Mouse (Mus musculus) small intestine, adult 2 months (tissue): Measurements from ENCODE around the gene Rabgap1. TPM values are rescaled to one million over a fixed set of nuclear protein-coding genes. Genes with fewer than 3 reads are reported as not detected.

Source experiments
- H3K27ac ChIP-seq: fragments of 200-500 bp; 2 replicates; pipeline ENCODE4 v1.5.1; 2012; ENCODE audit warnings: low read depth, low read length, control low read depth, inconsistent platforms; ENCODE audit not compliant: insufficient read depth
- H3K27me3 ChIP-seq: fragments of 200-500 bp; 2 replicates; pipeline ENCODE4 v1.6.1; 2012; ENCODE audit warnings: mild to moderate bottlenecking, moderate library complexity, low read length, inconsistent platforms; ENCODE audit not compliant: control insufficient read depth, insufficient read depth
- H3K36me3 ChIP-seq: fragments of 200-500 bp; 2 replicates; pipeline ENCODE4 v1.6.1; 2012; ENCODE audit warnings: mild to moderate bottlenecking, low read length, control low read depth, inconsistent platforms; ENCODE audit not compliant: control insufficient read depth, insufficient read depth
- H3K4me1 ChIP-seq: fragments of 200-500 bp; 2 replicates; pipeline ENCODE4 v1.6.1; 2012; ENCODE audit warnings: low read length, inconsistent platforms, mixed read lengths; ENCODE audit not compliant: control insufficient read depth, insufficient read depth, insufficient read length
- H3K4me3 ChIP-seq: fragments of 200-500 bp; 2 replicates; pipeline ENCODE4 v1.5.1; 2012; ENCODE audit warnings: low read depth, mild to moderate bottlenecking, control low read depth, inconsistent platforms, low read length, moderate library complexity
- CTCF ChIP-seq: fragments of 200-500 bp; IDR thresholded peaks from 2 replicates; pipeline ENCODE4 v1.5.1; 2012; ENCODE audit warnings: low read depth, mild to moderate bottlenecking, control low read depth, inconsistent platforms, low read length, moderate library complexity, mixed read lengths; ENCODE audit not compliant: insufficient replicate concordance, insufficient read length; ENCODE audit errors: extremely low read depth
- POLR2A ChIP-seq: fragments of 200-500 bp; IDR thresholded peaks from 2 replicates; pipeline ENCODE4 v1.6.1; 2012; ENCODE audit warnings: low read depth, mild to moderate bottlenecking, control low read depth, inconsistent platforms, low read length, moderate library complexity
- WGBS: fragments of 180-500 bp; shearing (Covaris S2); methylation state at CpG from one replicate; pipeline ENCODE4 v1.1.7; 2018; 5-methylcytosine and 5-hydroxymethylcytosine counted together
- polyA plus RNA-seq: library from polyadenylated mRNA; depleted of rRNA; stranded (reverse); fragments of >200 nt; gene quantifications from 2 replicates; pipeline ENCODE4 v1.2.3, GENCODE M21; 2012

Rabgap1 gene
- polyA plus RNA-seq, 1 experiment, result 2.4 TPM

- 62% methylated on average over 11 of the region's 11 CpGs for WGBS
- H3K36me3 ChIP-seq, result peaks cover 14% of the 10 kb centered on the region
- H3K27me3 ChIP-seq, result no peaks in the 10 kb centered on the region
- no peak within 1 kb of the TSS for H3K4me3 ChIP-seq
- H3K4me1 ChIP-seq, result peaks cover 4% of the 10 kb centered on the region; the same call in 1 of the 2 replicates
- no peak within 1 kb of the TSS for H3K27ac ChIP-seq
- TF ChIP-seq CTCF, result no peak
- no peak for TF ChIP-seq POLR2A
Measured at GRCm38 (mm10) chr2:37516030-37516710, 73.1 kb downstream of the Rabgap1 start, which contains the start of gene Gpr21. Gpr21 (plus strand) TSS chr2:37516332.

GRCm38 (mm10) chr2:37516922-37517462 is 73.9 kb downstream of the Rabgap1 start:
- Histone ChIP-seq H3K4me1 (peaks cover under 1% of the 10 kb centered on the region; the same call in 1 of the 2 replicates), H3K27ac (no peak overlapping the region), H3K4me3 (no peak overlapping the region), H3K27me3 (no peaks in the 10 kb centered on the region), H3K36me3 (peaks cover 14% of the 10 kb centered on the region)
- TF ChIP-seq POLR2A (no peak), CTCF (no peak)
- 66% methylated on average over 4 of the region's 4 CpGs for WGBS

- no peaks in the 10 kb centered on the region for H3K4me1 ChIP-seq
- no peaks in the 10 kb centered on the region for H3K27me3 ChIP-seq
- 83% methylated on average over 4 of the region's 4 CpGs for WGBS
- no peak overlapping the region for H3K4me3 ChIP-seq
- H3K36me3 ChIP-seq, result peaks cover 11% of the 10 kb centered on the region
- TF ChIP-seq CTCF, result no peak
- no peak for TF ChIP-seq POLR2A
- H3K27ac ChIP-seq, result no peak overlapping the region
Measured at GRCm38 (mm10) chr2:37518561-37519285, 75.6 kb downstream of the Rabgap1 start.

- WGBS, result 80% methylated on average over 1 of the region's 1 CpGs
- TF ChIP-seq POLR2A (no peak), CTCF (no peak)
- no peak overlapping the region for H3K27ac ChIP-seq
- H3K36me3 ChIP-seq, result peaks cover 11% of the 10 kb centered on the region
- no peaks in the 10 kb centered on the region for H3K27me3 ChIP-seq
- no peak overlapping the region for H3K4me3 ChIP-seq
- no peaks in the 10 kb centered on the region for H3K4me1 ChIP-seq
Measured at GRCm38 (mm10) chr2:37519286-37519640, 76.2 kb downstream of the Rabgap1 start.

GRCm38 (mm10) chr2:37527587-37527986 is 84.5 kb downstream of the Rabgap1 start:
- Histone ChIP-seq H3K4me1 (no peaks in the 10 kb centered on the region), H3K4me3 (no peak overlapping the region), H3K27me3 (no peaks in the 10 kb centered on the region), H3K36me3 (peaks cover 2% of the 10 kb centered on the region; the same call in 1 of the 2 replicates), H3K27ac (no peak overlapping the region)
- no peak for TF ChIP-seq CTCF
- TF ChIP-seq POLR2A, result no peak

- Histone ChIP-seq H3K4me3 (no peak overlapping the region), H3K27me3 (no peaks in the 10 kb centered on the region), H3K4me1 (no peaks in the 10 kb centered on the region), H3K27ac (no peak overlapping the region), H3K36me3 (peaks cover 5% of the 10 kb centered on the region)
- 97% methylated on average over 2 of the region's 2 CpGs for WGBS
- TF ChIP-seq CTCF (no peak), POLR2A (no peak)
Measured at GRCm38 (mm10) chr2:37529397-37529796, 86.3 kb downstream of the Rabgap1 start.

- TF ChIP-seq POLR2A, result no peak
- no peak for TF ChIP-seq CTCF
- Histone ChIP-seq H3K27me3 (no peaks in the 10 kb centered on the region), H3K27ac (no peak overlapping the region), H3K36me3 (peaks cover 9% of the 10 kb centered on the region), H3K4me1 (no peaks in the 10 kb centered on the region), H3K4me3 (no peak overlapping the region)
- WGBS, result 91% methylated on average over 1 of the region's 1 CpGs
Measured at GRCm38 (mm10) chr2:37530766-37531165, 87.7 kb downstream of the Rabgap1 start.
